Mouse (Mus musculus) ES-Bruce4 (cell line): Measurements from ENCODE around the gene Cdh13. TPM values are rescaled to one million over a fixed set of nuclear protein-coding genes. Genes with fewer than 3 reads are reported as not detected.

Experiments used
- H3K27ac ChIP-seq: 2 replicates; pipeline ENCODE4 v1.5.1; 2012; ENCODE audit warnings: low read length, inconsistent platforms; ENCODE audit not compliant: insufficient read depth
- H3K27me3 ChIP-seq: 2 replicates; pipeline ENCODE4 v1.6.1; 2012; ENCODE audit warnings: mild to moderate bottlenecking, low read length, inconsistent platforms; ENCODE audit not compliant: control insufficient read depth, poor library complexity, insufficient read depth, severe bottlenecking
- H3K36me3 ChIP-seq: 2 replicates; pipeline ENCODE4 v1.6.1; 2012; ENCODE audit warnings: inconsistent platforms, mild to moderate bottlenecking, low read length, moderate library complexity; ENCODE audit not compliant: control insufficient read depth, poor library complexity, insufficient read depth, severe bottlenecking
- H3K4me1 ChIP-seq: one replicate; pipeline ENCODE4 v1.8.1; 2011; ENCODE audit warnings: low read length; ENCODE audit not compliant: control insufficient read depth, insufficient read depth
- H3K4me3 ChIP-seq: 2 replicates; pipeline ENCODE4 v1.5.1; 2011; ENCODE audit warnings: low read depth, mild to moderate bottlenecking, low read length
- H3K9ac ChIP-seq: 2 replicates; pipeline ENCODE4 v1.6.1; 2012; ENCODE audit warnings: low read depth, mild to moderate bottlenecking, inconsistent platforms; ENCODE audit not compliant: poor library complexity, severe bottlenecking
- H3K9me3 ChIP-seq: replicated peaks from 2 replicates; pipeline ENCODE4 v1.6.1; 2012; ENCODE audit warnings: mild to moderate bottlenecking, low read length, inconsistent platforms; ENCODE audit not compliant: control insufficient read depth, poor library complexity, insufficient read depth, severe bottlenecking
- CTCF ChIP-seq: IDR thresholded peaks from one replicate; pipeline ENCODE4 v1.8.1; 2011; ENCODE audit warnings: low read depth, low read length
- EP300 ChIP-seq: IDR thresholded peaks from 2 replicates; pipeline ENCODE4 v1.6.1; 2011; ENCODE audit warnings: low read depth, low read length; ENCODE audit not compliant: insufficient read depth
- POLR2A ChIP-seq: IDR thresholded peaks from one replicate; pipeline ENCODE4 v1.8.1; 2011; ENCODE audit warnings: low read length; ENCODE audit not compliant: insufficient read depth
- polyA plus RNA-seq: library from polyadenylated mRNA; stranded (reverse); fragments of >200 nt; gene quantifications from 2 replicates; pipeline ENCODE4 v1.2.4, GENCODE M21; 2011; ENCODE audit warnings: low read depth; ENCODE audit not compliant: missing spikeins, insufficient read depth, insufficient read length

The Cdh13 gene
- polyA plus RNA-seq, 1 experiment = 2.0 TPM

GRCm38 (mm10) chr8:119254358-119254757, 970.8 kb downstream of the Cdh13 start:
- H3K9me3 ChIP-seq = no peaks in the 10 kb centered on the region; the same call in 1 of the 2 replicates

GRCm38 (mm10) chr8:119258642-119259041, 975.1 kb downstream of the Cdh13 start:
- TF ChIP-seq EP300 = no peak
- no peak for TF ChIP-seq CTCF
- TF ChIP-seq POLR2A = no peak
- Histone ChIP-seq H3K27ac (no peak overlapping the region), H3K9me3 (no peaks in the 10 kb centered on the region; the same call in 1 of the 2 replicates), H3K4me1 (no peaks in the 10 kb centered on the region), H3K36me3 (no peaks in the 10 kb centered on the region), H3K9ac (no peak overlapping the region), H3K27me3 (no peaks in the 10 kb centered on the region), H3K4me3 (no peak overlapping the region)

More at GRCm38 (mm10) chr8:119254358-119254757, 970.8 kb downstream of the Cdh13 start:
- no peaks in the 10 kb centered on the region for H3K36me3 ChIP-seq
- H3K4me1 ChIP-seq = no peaks in the 10 kb centered on the region
- H3K4me3 ChIP-seq = no peak overlapping the region
- no peak overlapping the region for H3K27ac ChIP-seq
- no peak for TF ChIP-seq EP300
- TF ChIP-seq CTCF = no peak
- no peak for TF ChIP-seq POLR2A
- no peaks in the 10 kb centered on the region for H3K27me3 ChIP-seq
- H3K9ac ChIP-seq = no peak overlapping the region

- Histone ChIP-seq H3K9me3 (no peaks in the 10 kb centered on the region), H3K9ac (no peak overlapping the region), H3K27me3 (no peaks in the 10 kb centered on the region), H3K4me3 (no peak overlapping the region), H3K36me3 (no peaks in the 10 kb centered on the region), H3K27ac (no peak overlapping the region), H3K4me1 (no peaks in the 10 kb centered on the region)
- TF ChIP-seq EP300 = no peak
- TF ChIP-seq POLR2A = no peak
- TF ChIP-seq CTCF = no peak
Observed at GRCm38 (mm10) chr8:119263750-119264149, 980.2 kb downstream of the Cdh13 start.

GRCm38 (mm10) chr8:119266304-119266703, 982.8 kb downstream of the Cdh13 start:
- no peaks in the 10 kb centered on the region for H3K9me3 ChIP-seq
- TF ChIP-seq EP300 = no peak
- TF ChIP-seq POLR2A = no peak
- no peak for TF ChIP-seq CTCF
- no peak overlapping the region for H3K4me3 ChIP-seq
- H3K4me1 ChIP-seq = no peaks in the 10 kb centered on the region
- no peaks in the 10 kb centered on the region for H3K27me3 ChIP-seq
- H3K36me3 ChIP-seq = no peaks in the 10 kb centered on the region
- H3K9ac ChIP-seq = no peak overlapping the region
- no peak overlapping the region for H3K27ac ChIP-seq

GRCm38 (mm10) chr8:119269576-119269975, 986.0 kb downstream of the Cdh13 start:
- Histone ChIP-seq H3K27me3 (no peaks in the 10 kb centered on the region), H3K4me1 (no peaks in the 10 kb centered on the region), H3K4me3 (no peak overlapping the region), H3K27ac (no peak overlapping the region), H3K36me3 (no peaks in the 10 kb centered on the region), H3K9ac (no peak overlapping the region), H3K9me3 (no peaks in the 10 kb centered on the region)
- TF ChIP-seq EP300 = no peak
- no peak for TF ChIP-seq CTCF
- TF ChIP-seq POLR2A = no peak

- no peak for TF ChIP-seq CTCF
- TF ChIP-seq EP300 = no peak
- TF ChIP-seq POLR2A = no peak
- Histone ChIP-seq H3K36me3 (no peaks in the 10 kb centered on the region), H3K9ac (no peak overlapping the region), H3K27ac (no peak overlapping the region), H3K4me1 (no peaks in the 10 kb centered on the region), H3K4me3 (no peak overlapping the region), H3K9me3 (no peaks in the 10 kb centered on the region), H3K27me3 (no peaks in the 10 kb centered on the region)
Observed at GRCm38 (mm10) chr8:119270371-119270770, 986.8 kb downstream of the Cdh13 start.
